Mouse (Mus musculus): ENCODE data around the gene Tns1. TPM values are rescaled to one million over a fixed set of nuclear protein-coding genes. Genes with fewer than 3 reads are reported as not detected.

Tns1 gene
- total and polyA plus RNA-seq, 3 experiments: 0.40 to 3.6 (median 0.89) TPM

DNA sequence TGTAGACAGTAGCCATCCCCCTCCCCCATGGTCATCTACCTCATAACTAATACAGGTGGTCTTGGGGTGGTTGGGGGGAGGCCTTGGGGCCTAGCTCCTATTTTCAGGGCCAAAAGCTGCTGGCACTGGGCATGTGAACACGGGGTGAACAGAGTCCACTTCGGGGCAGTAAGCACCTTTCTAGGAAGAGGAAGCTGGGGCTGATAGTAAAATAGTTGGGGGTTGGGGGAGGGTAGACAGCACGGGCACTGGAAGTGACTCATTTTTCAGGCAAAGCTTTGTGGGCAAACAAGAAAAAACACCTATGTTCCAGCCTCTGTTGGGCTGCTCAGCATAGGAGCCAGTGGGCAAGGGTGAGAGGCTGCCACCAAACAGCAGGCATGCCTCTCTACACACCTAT is 187.7 kb downstream of the Tns1 start:
- Histone ChIP-seq H3K9me3 (replicated peaks; ENCODE audit: low read length) (no peaks in the 10 kb centered on the region), H3K4me1 (ENCODE audit: control insufficient read depth in 1 of 2, insufficient read depth in 2 of 2) (peaks cover 29 to 67% of the 10 kb centered on the region in 2 experiments), H3K27me3 (replicated peaks) (no peaks in the 10 kb centered on the region), H3K4me2 (ENCODE audit: insufficient read depth, low read depth, poor library complexity, severe bottlenecking) (peak overlapping the region; percentile 10; the same call in 1 of the 2 replicates), H3K27ac (ENCODE audit: insufficient read depth, low read depth) (no peak overlapping the region), H3K9ac (ENCODE audit: insufficient read depth, low read depth) (no peak overlapping the region), H3K4me3 (replicated peaks in 1 of 3; ENCODE audit: low read depth in 2 of 3, low read length in 2 of 3, poor library complexity in 1 of 3) (no peak overlapping the region), H3K79me2 (replicated peaks; ENCODE audit: control insufficient read depth, extremely low read depth, insufficient read depth, poor library complexity, severe bottlenecking) (no peaks in the 10 kb centered on the region), H3K36me3 (replicated peaks in 1 of 2; ENCODE audit: control insufficient read depth in 1 of 2, insufficient read depth in 1 of 2, low read length in 1 of 2) (no peaks in the 10 kb centered on the region)
- in situ Hi-C loops (cut with MboI; ENCODE audit: low pct_ligation_motif_present, low pct_unique_long_range_greater_than_20kb, low sequenced_read_pairs) (loop anchor here (5.0 kb wide), 1 partner anchor 36 kb away; no protein-coding TSS in a partner anchor), dilution Hi-C loops (cut with MboI; ENCODE audit: extremely low pct_ligation_motif_present, extremely low pct_unique_long_range_greater_than_20kb, low sequenced_read_pairs) (no loop called here)
- no peak for TF ChIP-seq UBTF (IDR thresholded peaks at IDR 0.05; ENCODE audit: low read depth, low read length)
- TF ChIP-seq SMC3 (IDR thresholded peaks at IDR 0.05; ENCODE audit: low read depth, low read length): no peak
- no peak for TF ChIP-seq TCF12 (IDR thresholded peaks at IDR 0.05; ENCODE audit: low read depth, low read length)
- peak; percentile 83 for TF ChIP-seq CHD2 (IDR thresholded peaks at IDR 0.05; ENCODE audit: low read length)
- peak; percentile 46; the same call in 1 of the 2 replicates for TF ChIP-seq EP300 (IDR thresholded peaks at IDR 0.05; ENCODE audit: low read length)
- peak; percentile 43; the same call in 1 of the 2 replicates for TF ChIP-seq ELF1 (IDR thresholded peaks at IDR 0.05; ENCODE audit: low read depth, low read length)
- peak; percentile 40; the same call in 1 of the 2 replicates for TF ChIP-seq IRF4 (IDR thresholded peaks at IDR 0.05; ENCODE audit: low read depth, low read length)
- peak; percentile 85 for TF ChIP-seq BHLHE40 (IDR thresholded peaks at IDR 0.05; ENCODE audit: low read depth, low read length)
- TF ChIP-seq ETS1 (conservative IDR thresholded peaks at IDR 0.05; ENCODE audit: low read depth, low read length): peak; percentile 26
- no peak for TF ChIP-seq HCFC1 (IDR thresholded peaks at IDR 0.05; ENCODE audit: low read depth, low read length)
- peak; percentile 56 for DNase-seq (ENCODE audit: extremely low read depth)

DNA sequence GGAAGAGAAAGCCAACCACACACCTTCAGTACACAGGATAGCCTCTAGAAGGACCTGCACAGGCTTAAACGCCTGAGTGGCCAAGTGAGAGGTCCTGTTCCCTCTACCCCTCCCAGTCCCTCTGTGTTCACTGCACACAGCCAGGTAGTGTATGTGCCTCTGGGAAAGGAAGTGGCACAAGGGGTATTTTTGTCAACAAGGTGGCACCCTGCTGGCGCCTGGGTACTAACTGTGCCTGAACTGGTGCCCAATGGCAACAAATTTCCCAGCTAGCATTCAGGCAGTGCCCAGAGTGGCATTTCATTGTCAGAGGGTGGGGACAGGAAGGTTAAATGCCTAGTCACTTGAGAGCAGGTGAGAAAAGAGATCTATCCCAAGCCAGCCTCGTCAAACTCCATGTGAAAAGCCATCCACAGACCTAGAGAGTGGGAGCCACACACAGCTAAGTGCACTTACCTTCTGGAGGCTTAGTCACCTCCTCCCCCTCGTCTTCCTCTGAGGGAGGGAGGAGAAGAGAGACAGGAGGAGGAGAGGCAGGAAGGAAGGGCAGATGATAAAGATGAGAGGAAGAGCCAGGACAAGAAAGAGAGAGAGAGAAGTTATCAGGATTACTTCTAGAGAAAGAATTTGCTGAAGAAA is 188.7 kb downstream of the Tns1 start:
- no peaks in the 10 kb centered on the region for H3K36me3 ChIP-seq (replicated peaks in 1 of 2; ENCODE audit: control insufficient read depth in 1 of 2, insufficient read depth in 1 of 2, low read length in 1 of 2)
- TF ChIP-seq USF2 (conservative IDR thresholded peaks at IDR 0.05; ENCODE audit: low read depth, low read length): no peak
- TF ChIP-seq TBP (conservative IDR thresholded peaks at IDR 0.05; ENCODE audit: low read depth, low read length): no peak
- TF ChIP-seq RAD21 (IDR thresholded peaks at IDR 0.05; ENCODE audit: low read depth, low read length): no peak
- TF ChIP-seq SIN3A (IDR thresholded peaks at IDR 0.05; ENCODE audit: low read length): no peak
- no peak for TF ChIP-seq MEF2A (IDR thresholded peaks at IDR 0.05; ENCODE audit: borderline replicate concordance, low read depth, low read length)
- no peak for TF ChIP-seq EP300 (IDR thresholded peaks at IDR 0.05; ENCODE audit: low read length)
- no peak for TF ChIP-seq TCF12 (IDR thresholded peaks at IDR 0.05; ENCODE audit: low read depth, low read length)
- no peak for TF ChIP-seq MAFK (IDR thresholded peaks at IDR 0.05; ENCODE audit: insufficient replicate concordance, low read length)
- no peak for TF ChIP-seq ZC3H11A (IDR thresholded peaks at IDR 0.05; ENCODE audit: low read depth, low read length)
- TF ChIP-seq CHD1 (IDR thresholded peaks at IDR 0.05; ENCODE audit: low read depth, low read length): no peak
- TF ChIP-seq RCOR1 (conservative IDR thresholded peaks at IDR 0.05; ENCODE audit: low read depth, low read length): no peak
- TF ChIP-seq MYC (IDR thresholded peaks at IDR 0.05; ENCODE audit: low read depth, low read length): no peak
- no peak for TF ChIP-seq ZNF384 (IDR thresholded peaks at IDR 0.05; ENCODE audit: low read depth, low read length)
- no peak for TF ChIP-seq JUND (conservative IDR thresholded peaks at IDR 0.05; ENCODE audit: low read depth, low read length)
- TF ChIP-seq KAT2A (IDR thresholded peaks at IDR 0.05; ENCODE audit: insufficient replicate concordance, low read length): no peak
- TF ChIP-seq ZKSCAN1 (IDR thresholded peaks at IDR 0.05; ENCODE audit: borderline replicate concordance, low read depth, low read length): no peak
- peaks cover 24 to 60% of the 10 kb centered on the region in 2 experiments for H3K4me1 ChIP-seq (ENCODE audit: control insufficient read depth in 1 of 2, insufficient read depth in 2 of 2)
- H3K79me2 ChIP-seq (replicated peaks; ENCODE audit: control insufficient read depth, extremely low read depth, insufficient read depth, poor library complexity, severe bottlenecking): no peaks in the 10 kb centered on the region
- H3K4me2 ChIP-seq (ENCODE audit: insufficient read depth, low read depth, poor library complexity, severe bottlenecking): no peak overlapping the region
- no peak overlapping the region for H3K9ac ChIP-seq (ENCODE audit: insufficient read depth, low read depth)
- H3K27ac ChIP-seq (ENCODE audit: insufficient read depth, low read depth): no peak overlapping the region
- dilution Hi-C loops (cut with MboI; ENCODE audit: extremely low pct_ligation_motif_present, extremely low pct_unique_long_range_greater_than_20kb, low sequenced_read_pairs) (no loop called here), in situ Hi-C loops (cut with MboI; ENCODE audit: low pct_ligation_motif_present, low pct_unique_long_range_greater_than_20kb, low sequenced_read_pairs) (loop anchor here (5.0 kb wide), 1 partner anchor 37 kb away; no protein-coding TSS in a partner anchor)
- DNase-seq (ENCODE audit: extremely low read depth): no peak
- H3K4me3 ChIP-seq (replicated peaks in 1 of 3; ENCODE audit: low read depth in 2 of 3, low read length in 2 of 3, poor library complexity in 1 of 3): no peak overlapping the region
- H3K27me3 ChIP-seq (replicated peaks): no peaks in the 10 kb centered on the region
- no peaks in the 10 kb centered on the region for H3K9me3 ChIP-seq (replicated peaks; ENCODE audit: low read length)

Measured in CH12.LX (cell line).